Mouse (Mus musculus): ENCODE measurements at regions not wholly inside any gene's neighbourhood (a gene's known extent, or its start where the extent isn't known, plus 50 kb on each side); places are given as distances from the start of the nearest gene placed in this dataset.

DNA sequence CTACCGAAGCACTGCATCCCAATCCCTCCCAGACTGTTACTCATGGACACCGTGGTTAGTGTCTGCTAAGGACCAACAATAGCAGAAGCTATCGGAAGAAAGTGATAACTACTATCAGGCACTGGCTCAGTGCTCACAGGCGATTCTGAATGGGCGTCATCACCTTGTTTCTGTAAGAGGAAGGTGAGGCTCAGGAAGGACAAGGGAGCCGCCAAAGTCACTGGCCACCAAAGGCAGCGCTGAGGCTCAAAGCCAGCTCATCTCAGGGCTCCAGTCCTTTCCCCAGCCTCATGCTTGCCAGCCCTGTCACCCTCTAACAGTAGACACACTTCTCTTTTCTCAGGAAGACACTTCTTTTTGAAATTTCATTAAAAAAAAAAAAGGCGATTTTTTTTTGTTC, 270.4 kb downstream of the Rngtt start:
- Histone ChIP-seq H3K36me3 (ENCODE audit: control insufficient read depth in 1 of 2, insufficient read depth in 2 of 2, low read length in 2 of 2) (peaks cover 0 to 2% of the 10 kb centered on the region in 2 experiments; a peak in 2 of 4 replicates), H3K4me1 (ENCODE audit: control insufficient read depth in 1 of 2, insufficient read depth in 2 of 2, low read length in 2 of 2) (peaks cover 5 to 11% of the 10 kb centered on the region in 2 experiments; a peak in 3 of 4 replicates), H3K27me3 (ENCODE audit: control insufficient read depth in 1 of 2, insufficient read depth in 2 of 2, low read length in 2 of 2) (no peaks in the 10 kb centered on the region), H3K79me2 (ENCODE audit: control insufficient read depth, insufficient read depth, low read length, poor library complexity) (no peaks in the 10 kb centered on the region), H3K27ac (ENCODE audit: control insufficient read depth, low read depth, low read length) (no peak overlapping the region), H3K4me3 (ENCODE audit: control insufficient read depth in 1 of 2, insufficient read depth in 1 of 2, low read depth in 2 of 2, low read length in 2 of 2) (no peak overlapping the region), H3K9ac (ENCODE audit: control insufficient read depth, low read depth, low read length, poor library complexity, severe bottlenecking) (no peak overlapping the region), H3K9me3 (replicated peaks; ENCODE audit: insufficient read depth, low read length) (no peaks in the 10 kb centered on the region)
- DNase-seq (ENCODE audit: low read depth, low spot score), result peak; percentile 37
- no peak for TF ChIP-seq ZMIZ1 (IDR thresholded peaks at IDR 0.05; ENCODE audit: low read depth, low read length)
- no peak for TF ChIP-seq NRF1 (IDR thresholded peaks at IDR 0.05; ENCODE audit: insufficient read depth, low read depth, low read length, poor library complexity, severe bottlenecking)
- no peak for TF ChIP-seq BHLHE40 (IDR thresholded peaks at IDR 0.05; ENCODE audit: borderline replicate concordance, low read depth, low read length)
- no peak for TF ChIP-seq TCF12 (IDR thresholded peaks at IDR 0.05; ENCODE audit: low read depth, low read length)
- TF ChIP-seq MAX (IDR thresholded peaks at IDR 0.05; ENCODE audit: low read length), result no peak
- TF ChIP-seq MAZ (IDR thresholded peaks at IDR 0.05; ENCODE audit: low read depth, low read length), result no peak
- TF ChIP-seq ZNF384 (IDR thresholded peaks at IDR 0.05; ENCODE audit: low read depth, low read length), result no peak

DNA sequence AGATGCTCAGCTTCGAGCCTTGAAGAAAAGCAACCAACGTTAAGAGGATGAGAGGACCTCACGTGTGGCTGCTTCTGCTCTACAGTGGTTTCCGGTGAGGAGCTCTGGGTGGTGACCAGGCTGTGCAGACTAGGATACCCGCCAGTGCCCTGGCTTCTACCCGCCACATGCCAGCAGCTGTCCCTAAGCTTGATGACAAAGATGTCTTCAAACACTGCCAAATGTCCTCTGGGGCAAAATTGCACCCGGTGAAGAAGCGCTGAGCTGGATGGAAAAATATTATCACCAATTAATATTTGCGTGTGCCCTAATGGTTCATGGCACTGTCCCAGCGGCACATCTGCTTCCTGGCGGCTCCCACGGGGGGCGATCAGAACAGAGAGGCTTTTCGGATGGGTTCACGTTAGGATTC, 271.1 kb downstream of the Rngtt start:
- TF ChIP-seq E2F4 (IDR thresholded peaks at IDR 0.05; ENCODE audit: borderline replicate concordance, low read depth, low read length) (no peak), NRF1 (IDR thresholded peaks at IDR 0.05; ENCODE audit: insufficient read depth, low read depth, low read length, poor library complexity, severe bottlenecking) (no peak), MAFK (IDR thresholded peaks at IDR 0.05; ENCODE audit: borderline replicate concordance, low read depth, low read length) (no peak), POLR2AphosphoS5 (IDR thresholded peaks at IDR 0.05; ENCODE audit: borderline replicate concordance, low read depth, low read length) (no peak), NELFE (IDR thresholded peaks at IDR 0.05; ENCODE audit: low read depth, low read length) (no peak), UBTF (IDR thresholded peaks at IDR 0.05; ENCODE audit: borderline replicate concordance, insufficient read depth, low read depth, low read length) (no peak), BHLHE40 (IDR thresholded peaks at IDR 0.05; ENCODE audit: borderline replicate concordance, low read depth, low read length) (peak; percentile 49; the same call in 1 of the 2 replicates), SIN3A (IDR thresholded peaks at IDR 0.05; ENCODE audit: low read length) (no peak), GABPA (IDR thresholded peaks at IDR 0.05; ENCODE audit: low read depth, low read length) (no peak)
- Histone ChIP-seq H3K27ac (ENCODE audit: control insufficient read depth, low read depth, low read length) (peak overlapping the region; percentile 5; the same call in 1 of the 2 replicates), H3K9me3 (replicated peaks; ENCODE audit: insufficient read depth, low read length) (no peaks in the 10 kb centered on the region), H3K9ac (ENCODE audit: control insufficient read depth, low read depth, low read length, poor library complexity, severe bottlenecking) (peak overlapping the region; percentile 38), H3K4me1 (ENCODE audit: control insufficient read depth in 1 of 2, insufficient read depth in 2 of 2, low read length in 2 of 2) (peaks cover 5 to 12% of the 10 kb centered on the region in 2 experiments; a peak in 3 of 4 replicates), H3K79me2 (ENCODE audit: control insufficient read depth, insufficient read depth, low read length, poor library complexity) (no peaks in the 10 kb centered on the region), H3K4me3 (ENCODE audit: control insufficient read depth in 1 of 2, insufficient read depth in 1 of 2, low read depth in 2 of 2, low read length in 2 of 2) (peak overlapping the region; percentile 45 to 51), H3K36me3 (ENCODE audit: control insufficient read depth in 1 of 2, insufficient read depth in 2 of 2, low read length in 2 of 2) (peaks cover 0 to 2% of the 10 kb centered on the region in 2 experiments; a peak in 2 of 4 replicates), H3K27me3 (ENCODE audit: control insufficient read depth in 1 of 2, insufficient read depth in 2 of 2, low read length in 2 of 2) (no peaks in the 10 kb centered on the region)
- DNase-seq (ENCODE audit: low read depth, low spot score), result peak; percentile 56
